Mouse (Mus musculus): ENCODE measurements around the gene Rinl. TPM values are rescaled to one million over a fixed set of nuclear protein-coding genes. Genes with fewer than 3 reads are reported as not detected.

Rinl gene
- polyA plus RNA-seq, 1 experiment from 2014 or later = 2.7 TPM

GRCm38 (mm10) chr7:28765211-28765610 is 23.6 kb upstream of the Rinl start:
- H3K4me1 ChIP-seq (replicated peaks; ENCODE audit: control insufficient read depth, insufficient read depth, low read length) = peaks cover 26% of the 10 kb centered on the region
- DNase-seq (ENCODE audit: low spot score) (no peak), ATAC-seq (ENCODE audit: low FRiP score) (no peak)
- H3K4me2 ChIP-seq (replicated peaks) = peak overlapping the region; percentile 58; the same call in 1 of the 2 replicates
- no peaks in the 10 kb centered on the region for H3K27me3 ChIP-seq (ENCODE audit: control insufficient read depth, insufficient read depth, low read length)
- H3K9ac ChIP-seq = peak overlapping the region; percentile 71; the same call in 1 of the 2 replicates
- 86% methylated on average over 6 of the region's 6 CpGs for WGBS
- H3K27ac ChIP-seq = no peak overlapping the region
- H3K36me3 ChIP-seq (replicated peaks; ENCODE audit: control insufficient read depth, insufficient read depth) = peaks cover 31% of the 10 kb centered on the region
- peak overlapping the region; percentile 64; the same call in 1 of the 2 replicates for H3K4me3 ChIP-seq (replicated peaks; ENCODE audit: low read length)
- no peaks in the 10 kb centered on the region for H3K9me3 ChIP-seq (ENCODE audit: control insufficient read depth, low read length)

- peak within 1 kb of the TSS; percentile 15; the same call in 1 of the 2 replicates for H3K27ac ChIP-seq
- H3K36me3 ChIP-seq (replicated peaks; ENCODE audit: control insufficient read depth, insufficient read depth) = peaks cover 20% of the 10 kb centered on the region
- DNase-seq (ENCODE audit: low spot score) = peak; percentile 98
- ATAC-seq (ENCODE audit: low FRiP score) = peak; percentile 98
- H3K9me3 ChIP-seq (ENCODE audit: control insufficient read depth, low read length) = no peaks in the 10 kb centered on the region
- peak within 1 kb of the TSS; percentile 64 for H3K4me3 ChIP-seq (replicated peaks; ENCODE audit: low read length)
- peak within 1 kb of the TSS; percentile 74 for H3K4me2 ChIP-seq (replicated peaks)
- peaks cover 26% of the 10 kb centered on the region for H3K4me1 ChIP-seq (replicated peaks; ENCODE audit: control insufficient read depth, insufficient read depth, low read length)
- peak within 1 kb of the TSS; percentile 75 for H3K9ac ChIP-seq
- H3K27me3 ChIP-seq (ENCODE audit: control insufficient read depth, insufficient read depth, low read length) = no peaks in the 10 kb centered on the region
- under 1% methylated on average over 45 of the region's 45 CpGs for WGBS
These were observed 22.4 kb upstream of the Rinl start, which contains the start of gene Sirt2 for GRCm38 (mm10) chr7:28766173-28766879. Sirt2 (plus strand) TSS chr7:28766735.

GRCm38 (mm10) chr7:28766910-28767309 is 21.9 kb upstream of the Rinl start:
- peaks cover 14% of the 10 kb centered on the region for H3K36me3 ChIP-seq (replicated peaks; ENCODE audit: control insufficient read depth, insufficient read depth)
- H3K4me3 ChIP-seq (replicated peaks; ENCODE audit: low read length) = peak overlapping the region; percentile 64
- 8% methylated on average over 14 of the region's 14 CpGs for WGBS
- ATAC-seq (ENCODE audit: low FRiP score) (peak; percentile 7), DNase-seq (ENCODE audit: low spot score) (peak; percentile 52)
- no peaks in the 10 kb centered on the region for H3K27me3 ChIP-seq (ENCODE audit: control insufficient read depth, insufficient read depth, low read length)
- H3K9me3 ChIP-seq (ENCODE audit: control insufficient read depth, low read length) = no peaks in the 10 kb centered on the region
- peak overlapping the region; percentile 74 for H3K4me2 ChIP-seq (replicated peaks)
- peak overlapping the region; percentile 75 for H3K9ac ChIP-seq
- no peak overlapping the region for H3K27ac ChIP-seq
- peaks cover 26% of the 10 kb centered on the region for H3K4me1 ChIP-seq (replicated peaks; ENCODE audit: control insufficient read depth, insufficient read depth, low read length)

- H3K4me3 ChIP-seq (replicated peaks; ENCODE audit: low read length) = peak within 1 kb of the TSS; percentile 64
- DNase-seq (ENCODE audit: low spot score) (no peak), ATAC-seq (ENCODE audit: low FRiP score) (no peak)
- no peaks in the 10 kb centered on the region for H3K27me3 ChIP-seq (ENCODE audit: control insufficient read depth, insufficient read depth, low read length)
- peak within 1 kb of the TSS; percentile 75 for H3K9ac ChIP-seq
- H3K4me1 ChIP-seq (replicated peaks; ENCODE audit: control insufficient read depth, insufficient read depth, low read length) = peaks cover 26% of the 10 kb centered on the region
- no peaks in the 10 kb centered on the region for H3K9me3 ChIP-seq (ENCODE audit: control insufficient read depth, low read length)
- no peak within 1 kb of the TSS for H3K27ac ChIP-seq
- WGBS = 72% methylated on average over 7 of the region's 7 CpGs
- peaks cover 10% of the 10 kb centered on the region; the same call in 1 of the 2 replicates for H3K36me3 ChIP-seq (replicated peaks; ENCODE audit: control insufficient read depth, insufficient read depth)
- peak within 1 kb of the TSS; percentile 74 for H3K4me2 ChIP-seq (replicated peaks)
These were observed 21.3 kb upstream of the Rinl start, which contains the start of gene Nfkbib for GRCm38 (mm10) chr7:28767462-28767965. Nfkbib (minus strand) TSS chr7:28767512.

GRCm38 (mm10) chr7:28769414-28769958 is 19.3 kb upstream of the Rinl start:
- ATAC-seq (ENCODE audit: low FRiP score) (no peak), DNase-seq (ENCODE audit: low spot score) (no peak)
- no peaks in the 10 kb centered on the region; the same call in 1 of the 2 replicates for H3K36me3 ChIP-seq (replicated peaks; ENCODE audit: control insufficient read depth, insufficient read depth)
- no peaks in the 10 kb centered on the region for H3K27me3 ChIP-seq (ENCODE audit: control insufficient read depth, insufficient read depth, low read length)
- H3K4me3 ChIP-seq (replicated peaks; ENCODE audit: low read length) = no peak overlapping the region
- no peak overlapping the region for H3K9ac ChIP-seq
- H3K4me2 ChIP-seq (replicated peaks) = no peak overlapping the region
- H3K27ac ChIP-seq = no peak overlapping the region
- H3K9me3 ChIP-seq (ENCODE audit: control insufficient read depth, low read length) = no peaks in the 10 kb centered on the region
- WGBS = 91% methylated on average over 9 of the region's 9 CpGs
- H3K4me1 ChIP-seq (replicated peaks; ENCODE audit: control insufficient read depth, insufficient read depth, low read length) = peaks cover 31% of the 10 kb centered on the region

- Histone ChIP-seq H3K27ac (no peak overlapping the region), H3K4me1 (replicated peaks; ENCODE audit: control insufficient read depth, insufficient read depth, low read length) (peaks cover 25% of the 10 kb centered on the region), H3K27me3 (ENCODE audit: control insufficient read depth, insufficient read depth, low read length) (no peaks in the 10 kb centered on the region), H3K4me2 (replicated peaks) (no peak overlapping the region), H3K9me3 (ENCODE audit: control insufficient read depth, low read length) (no peaks in the 10 kb centered on the region), H3K4me3 (replicated peaks; ENCODE audit: low read length) (no peak overlapping the region), H3K9ac (no peak overlapping the region), H3K36me3 (replicated peaks; ENCODE audit: control insufficient read depth, insufficient read depth) (no peaks in the 10 kb centered on the region; the same call in 1 of the 2 replicates)
- DNase-seq (ENCODE audit: low spot score) (no peak), ATAC-seq (ENCODE audit: low FRiP score) (no peak)
- 95% methylated on average over 3 of the region's 3 CpGs for WGBS
These were observed 18.5 kb upstream of the Rinl start for GRCm38 (mm10) chr7:28770309-28770708.

GRCm38 (mm10) chr7:28771867-28772266 is 16.9 kb upstream of the Rinl start:
- DNase-seq (ENCODE audit: low spot score) = no peak
- WGBS = 93% methylated on average over 11 of the region's 11 CpGs
- no peak overlapping the region for H3K4me2 ChIP-seq (replicated peaks)
- no peak for ATAC-seq (ENCODE audit: low FRiP score)
- H3K27me3 ChIP-seq (ENCODE audit: control insufficient read depth, insufficient read depth, low read length) = no peaks in the 10 kb centered on the region
- peaks cover 5% of the 10 kb centered on the region for H3K36me3 ChIP-seq (replicated peaks; ENCODE audit: control insufficient read depth, insufficient read depth)
- peaks cover 20% of the 10 kb centered on the region; the same call in 1 of the 2 replicates for H3K4me1 ChIP-seq (replicated peaks; ENCODE audit: control insufficient read depth, insufficient read depth, low read length)
- no peaks in the 10 kb centered on the region for H3K9me3 ChIP-seq (ENCODE audit: control insufficient read depth, low read length)
- no peak overlapping the region for H3K9ac ChIP-seq
- H3K4me3 ChIP-seq (replicated peaks; ENCODE audit: low read length) = no peak overlapping the region
- no peak overlapping the region for H3K27ac ChIP-seq

- Histone ChIP-seq H3K4me2 (replicated peaks) (no peak overlapping the region), H3K9ac (no peak overlapping the region), H3K36me3 (replicated peaks; ENCODE audit: control insufficient read depth, insufficient read depth) (peaks cover 10% of the 10 kb centered on the region), H3K27me3 (ENCODE audit: control insufficient read depth, insufficient read depth, low read length) (no peaks in the 10 kb centered on the region), H3K4me3 (replicated peaks; ENCODE audit: low read length) (no peak overlapping the region), H3K9me3 (ENCODE audit: control insufficient read depth, low read length) (no peaks in the 10 kb centered on the region), H3K27ac (no peak overlapping the region), H3K4me1 (replicated peaks; ENCODE audit: control insufficient read depth, insufficient read depth, low read length) (0 out of 2 replicates have a peak, but pooled peaks cover 9% of the 10 kb centered on the region)
- DNase-seq (ENCODE audit: low spot score) (no peak), ATAC-seq (ENCODE audit: low FRiP score) (no peak)
- 78% methylated on average over 3 of the region's 3 CpGs for WGBS
These were observed 15.6 kb upstream of the Rinl start for GRCm38 (mm10) chr7:28773163-28773562.

- ATAC-seq (ENCODE audit: low FRiP score) = peak; percentile 56; the same call in 1 of the 2 replicates
These were observed 14.6 kb upstream of the Rinl start for GRCm38 (mm10) chr7:28774164-28774563.

More at GRCm38 (mm10) chr7:28774164-28774563, 14.6 kb upstream of the Rinl start:
- Histone ChIP-seq H3K27ac (peak overlapping the region; percentile 3; the same call in 1 of the 2 replicates), H3K9ac (no peak overlapping the region), H3K4me2 (replicated peaks) (no peak overlapping the region), H3K4me1 (replicated peaks; ENCODE audit: control insufficient read depth, insufficient read depth, low read length) (0 out of 2 replicates have a peak, but pooled peaks cover 5% of the 10 kb centered on the region), H3K9me3 (ENCODE audit: control insufficient read depth, low read length) (no peaks in the 10 kb centered on the region), H3K27me3 (ENCODE audit: control insufficient read depth, insufficient read depth, low read length) (no peaks in the 10 kb centered on the region), H3K4me3 (replicated peaks; ENCODE audit: low read length) (no peak overlapping the region), H3K36me3 (replicated peaks; ENCODE audit: control insufficient read depth, insufficient read depth) (peaks cover 15% of the 10 kb centered on the region)
- 37% methylated on average over 12 of the region's 12 CpGs for WGBS
- DNase-seq (ENCODE audit: low spot score) = peak; percentile 37
